Mouse (Mus musculus) spleen, adult 2 months (tissue): ENCODE results near the gene Acvr2a.

Source experiments
- CTCF ChIP-seq: fragments of 200-500 bp; IDR thresholded peaks from 2 replicates; pipeline ENCODE4 v1.5.1; 2011; ENCODE audit warnings: mild to moderate bottlenecking, inconsistent platforms; ENCODE audit not compliant: insufficient read depth, insufficient read length, insufficient replicate concordance; ENCODE audit errors: extremely low read depth
- POLR2A ChIP-seq: fragments of 200-500 bp; IDR thresholded peaks from 2 replicates; pipeline ENCODE4 v1.6.1; 2011; ENCODE audit warnings: low read depth, low read length, inconsistent platforms

DNA sequence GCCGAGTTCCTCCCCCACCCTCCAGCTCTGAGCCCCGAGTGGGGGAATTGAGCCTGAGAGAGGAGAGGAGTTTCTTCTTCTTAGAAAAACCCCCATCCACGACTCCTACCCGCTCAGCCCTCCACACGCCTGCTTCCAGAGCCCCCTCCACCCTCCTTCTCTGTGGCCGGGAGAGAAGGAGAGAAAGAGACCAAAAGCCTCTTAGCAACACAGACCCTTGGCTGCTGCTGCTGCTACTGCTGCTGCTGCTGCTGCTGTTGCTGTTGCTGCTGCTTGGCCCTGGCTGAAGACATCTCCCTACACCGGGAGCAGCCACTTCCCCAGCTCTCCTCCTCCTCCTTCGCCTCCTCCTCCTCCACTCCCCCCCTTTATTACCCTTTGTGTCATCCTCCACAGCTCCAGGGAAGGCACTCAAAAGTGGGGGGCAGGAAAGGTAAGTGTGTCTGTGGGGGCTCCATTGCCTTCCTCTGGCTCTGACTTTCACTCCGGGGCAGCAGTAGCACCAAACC, 135.9 kb downstream of the Acvr2a start:
- TF ChIP-seq CTCF = no peak
- TF ChIP-seq POLR2A = no peak
